Mouse (Mus musculus) hindbrain, embryonic 11.5 days (tissue): ENCODE data around the gene Tmem116. TPM values are rescaled to one million over a fixed set of nuclear protein-coding genes. Genes with fewer than 3 reads are reported as not detected.

Experiments used
- ATAC-seq: fragments of 200-750 bp; cut with Nextera tagmentation; 2 replicates; pipeline ENCODE4 v1.8.0; 2017; ENCODE audit warnings: mild to moderate bottlenecking, moderate TSS enrichment, moderate library complexity; ENCODE audit not compliant: low FRiP score
- DNase-seq: peaks from one replicate; pipeline ENCODE4 v3.0.0-alpha.2; 2015; ENCODE audit warnings: low spot score
- H3K27ac ChIP-seq: fragments of 300-500 bp; sonication (generic); 2 replicates; pipeline ENCODE4 v1.5.1; 2014; ENCODE audit warnings: mild to moderate bottlenecking, low read depth, low read length
- H3K27me3 ChIP-seq: fragments of 300-500 bp; sonication (generic); 2 replicates; pipeline ENCODE4 v1.6.1; 2014; ENCODE audit warnings: mild to moderate bottlenecking, low read length, moderate library complexity, mixed read lengths; ENCODE audit not compliant: control insufficient read depth, insufficient read depth
- H3K36me3 ChIP-seq: fragments of 300-500 bp; sonication (generic); 2 replicates; pipeline ENCODE4 v1.6.1; 2014; ENCODE audit warnings: mild to moderate bottlenecking, low read length, moderate library complexity, mixed read lengths; ENCODE audit not compliant: control insufficient read depth, insufficient read depth
- H3K4me1 ChIP-seq: fragments of 300-500 bp; sonication (generic); replicated peaks from 2 replicates; pipeline ENCODE4 v1.6.1; 2014; ENCODE audit warnings: low read length, mixed read lengths; ENCODE audit not compliant: control insufficient read depth, insufficient read depth
- H3K4me2 ChIP-seq: fragments of 300-500 bp; sonication (generic); replicated peaks from 2 replicates; pipeline ENCODE4 v1.6.1; 2014; ENCODE audit warnings: mild to moderate bottlenecking, low read depth, low read length
- H3K4me3 ChIP-seq: fragments of 300-500 bp; sonication (generic); 2 replicates; pipeline ENCODE4 v1.5.1; 2014; ENCODE audit warnings: low read depth, low read length
- H3K9ac ChIP-seq: fragments of 300-500 bp; sonication (generic); 2 replicates; pipeline ENCODE4 v1.6.1; 2014; ENCODE audit warnings: low read depth, low read length
- H3K9me3 ChIP-seq: fragments of 300-500 bp; sonication (generic); 2 replicates; pipeline ENCODE4 v1.6.1; 2016; ENCODE audit warnings: low read length; ENCODE audit not compliant: control insufficient read depth
- WGBS: fragments of 180-500 bp; shearing (Covaris S2); extraction: QIAGEN DNeasy Blood & Tissue Kit; methylation state at CpG from one replicate; pipeline ENCODE4 v1.1.7; 2014; 5-methylcytosine and 5-hydroxymethylcytosine counted together
- polyA plus RNA-seq: library from polyadenylated mRNA; unstranded; fragments of >200 nt; fragmentation: Nextera tagmentation; extraction: Ambion mirVana; gene quantifications from 2 replicates; pipeline ENCODE4 v1.2.1, GENCODE M21; 2014

Tmem116 gene
- polyA plus RNA-seq, 1 experiment from 2014 or later: 0.85 TPM

DNA sequence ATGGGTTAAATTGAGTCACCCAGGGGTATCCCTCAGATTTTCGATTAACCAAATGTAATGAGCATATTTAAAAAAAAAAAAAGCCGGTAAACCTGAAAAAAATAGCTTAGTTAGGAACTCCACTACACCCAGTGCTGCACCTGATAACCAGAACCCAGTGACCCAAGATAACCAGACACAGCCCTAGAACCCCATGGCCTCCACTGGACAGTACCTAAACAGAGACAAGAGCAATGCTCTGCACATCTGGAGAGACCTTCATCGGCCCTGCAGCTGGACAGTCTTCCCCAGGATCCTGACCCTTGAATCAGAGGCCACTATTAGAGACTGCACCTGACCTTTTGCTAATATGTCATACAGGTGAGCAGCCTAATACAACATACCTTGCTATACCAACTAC is 95.4 kb downstream of the Tmem116 start:
- Histone ChIP-seq H3K4me2 (no peak overlapping the region), H3K4me1 (peaks cover 4% of the 10 kb centered on the region; the same call in 1 of the 2 replicates), H3K9me3 (no peaks in the 10 kb centered on the region), H3K9ac (no peak overlapping the region), H3K36me3 (no peaks in the 10 kb centered on the region), H3K4me3 (no peak overlapping the region), H3K27me3 (no peaks in the 10 kb centered on the region), H3K27ac (no peak overlapping the region)
- no peak for DNase-seq
- no peak for ATAC-seq
- 86% methylated on average over 3 of the region's 3 CpGs for WGBS

GRCm38 (mm10) chr5:121549196-121549595 is 97.5 kb downstream of the Tmem116 start:
- Histone ChIP-seq H3K27ac (no peak overlapping the region), H3K36me3 (no peaks in the 10 kb centered on the region), H3K4me1 (peaks cover 3% of the 10 kb centered on the region; the same call in 1 of the 2 replicates), H3K4me2 (no peak overlapping the region), H3K4me3 (no peak overlapping the region), H3K27me3 (no peaks in the 10 kb centered on the region), H3K9ac (no peak overlapping the region), H3K9me3 (no peaks in the 10 kb centered on the region)
- DNase-seq: no peak
- 89% methylated on average over 7 of the region's 7 CpGs for WGBS
- ATAC-seq: no peak

DNA sequence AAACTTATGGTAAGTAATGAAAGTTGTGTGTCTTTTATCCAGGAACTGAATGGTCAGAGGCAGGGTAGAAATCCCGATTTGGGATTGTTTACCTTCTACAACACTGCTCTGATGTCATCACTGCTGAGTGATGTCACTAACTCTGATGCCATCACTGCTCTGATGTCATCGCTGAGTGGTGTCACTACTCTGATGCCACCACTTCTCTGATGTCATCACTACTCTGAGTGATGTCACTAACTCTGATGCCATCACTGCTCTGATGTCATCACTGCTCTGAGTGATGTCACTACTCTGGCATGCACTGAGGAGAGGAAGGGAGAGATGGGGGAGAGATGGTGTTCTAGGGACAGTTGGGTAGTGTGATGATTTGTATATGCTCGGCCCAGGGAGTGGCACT is 110.7 kb downstream of the Tmem116 start:
- WGBS: 91% methylated on average over 3 of the region's 3 CpGs

DNA sequence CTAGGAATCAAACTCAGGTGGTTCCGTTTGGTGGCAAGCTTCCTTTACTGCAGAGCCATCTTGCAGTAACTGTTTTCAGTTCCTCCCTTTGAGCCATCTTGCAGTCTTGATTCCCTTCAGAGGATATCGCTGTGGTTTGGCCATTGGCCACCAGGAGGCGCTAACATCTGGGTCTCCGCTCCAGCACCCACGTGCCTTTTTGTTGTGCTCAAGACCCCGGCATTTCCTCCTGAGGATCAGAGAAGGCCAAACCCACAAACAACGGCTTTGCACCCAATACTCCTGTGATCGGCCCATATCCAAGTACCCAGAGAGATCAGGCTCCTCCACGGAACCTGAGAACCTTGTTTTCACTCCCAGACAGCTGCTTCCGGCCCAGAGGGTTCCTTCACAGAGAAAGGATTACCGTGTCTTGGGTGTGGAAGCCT is 112.8 kb downstream of the Tmem116 start:
- H3K27me3 ChIP-seq: no peaks in the 10 kb centered on the region
- no peak overlapping the region for H3K4me3 ChIP-seq
- H3K4me1 ChIP-seq: no peaks in the 10 kb centered on the region
- no peak overlapping the region for H3K27ac ChIP-seq
- H3K9me3 ChIP-seq: no peaks in the 10 kb centered on the region
- ATAC-seq (no peak), DNase-seq (peak; percentile 95)
- peak overlapping the region; percentile 44; the same call in 1 of the 2 replicates for H3K9ac ChIP-seq
- WGBS: 16% methylated on average over 11 of the region's 11 CpGs
- no peaks in the 10 kb centered on the region for H3K36me3 ChIP-seq
- H3K4me2 ChIP-seq: no peak overlapping the region

More for the DNA sequence above, 110.7 kb downstream of the Tmem116 start:
- Histone ChIP-seq H3K9ac (no peak overlapping the region), H3K4me1 (no peaks in the 10 kb centered on the region), H3K4me2 (no peak overlapping the region), H3K36me3 (no peaks in the 10 kb centered on the region), H3K27me3 (no peaks in the 10 kb centered on the region), H3K4me3 (no peak overlapping the region), H3K9me3 (no peaks in the 10 kb centered on the region), H3K27ac (no peak overlapping the region)
- ATAC-seq (no peak), DNase-seq (no peak)

- Histone ChIP-seq H3K27me3 (no peaks in the 10 kb centered on the region), H3K4me2 (no peak overlapping the region), H3K36me3 (no peaks in the 10 kb centered on the region), H3K4me1 (no peaks in the 10 kb centered on the region), H3K9me3 (no peaks in the 10 kb centered on the region), H3K4me3 (no peak overlapping the region), H3K27ac (no peak overlapping the region), H3K9ac (no peak overlapping the region)
- 92% methylated on average over 16 of the region's 16 CpGs for WGBS
- ATAC-seq (no peak), DNase-seq (no peak)
Measured at GRCm38 (mm10) chr5:121566035-121566681, 114.5 kb downstream of the Tmem116 start.

- Histone ChIP-seq H3K27ac (no peak overlapping the region), H3K4me2 (no peak overlapping the region), H3K36me3 (no peaks in the 10 kb centered on the region), H3K4me3 (no peak overlapping the region), H3K9me3 (no peaks in the 10 kb centered on the region), H3K27me3 (no peaks in the 10 kb centered on the region), H3K4me1 (no peaks in the 10 kb centered on the region), H3K9ac (no peak overlapping the region)
- no peak for DNase-seq
- ATAC-seq: no peak
- WGBS: 89% methylated on average over 9 of the region's 9 CpGs
Measured at GRCm38 (mm10) chr5:121569881-121570420, 118.3 kb downstream of the Tmem116 start.

GRCm38 (mm10) chr5:121570787-121571186 is 119.1 kb downstream of the Tmem116 start:
- DNase-seq: no peak
- Histone ChIP-seq H3K9ac (no peak overlapping the region), H3K27ac (no peak overlapping the region), H3K4me1 (no peaks in the 10 kb centered on the region), H3K4me3 (no peak overlapping the region), H3K9me3 (no peaks in the 10 kb centered on the region), H3K4me2 (no peak overlapping the region), H3K27me3 (no peaks in the 10 kb centered on the region), H3K36me3 (no peaks in the 10 kb centered on the region)
- 96% methylated on average over 1 of the region's 1 CpGs for WGBS
- ATAC-seq: no peak

Other genes with a start within 250 kb of the Tmem116 start
- 619 and 657 TPM in 2 replicates for gene Rpl6, start 247.4 kb upstream of the Tmem116 start, polyA plus RNA-seq
- 11.6 and 15.5 TPM in 2 replicates for gene Hectd4, start 231.7 kb upstream of the Tmem116 start, polyA plus RNA-seq
- 76.7 and 84.7 TPM in 2 replicates for gene Trafd1, start 66.3 kb upstream of the Tmem116 start, polyA plus RNA-seq
- gene Naa25, start 54.0 kb upstream of the Tmem116 start, polyA plus RNA-seq: 48.9 and 53.3 TPM in 2 replicates
- 111 and 113 TPM in 2 replicates for gene Erp29, start 613 bp downstream of the Tmem116 start, polyA plus RNA-seq
- not detected in 2 replicates for gene Adam1b, start 51.5 kb downstream of the Tmem116 start, polyA plus RNA-seq
- gene Adam1a, start 93.6 kb downstream of the Tmem116 start, polyA plus RNA-seq: 2.1 and 3.8 TPM in 2 replicates
- not detected in 2 replicates for gene Gm42878, start 93.6 kb downstream of the Tmem116 start, polyA plus RNA-seq
- gene Mapkapk5, start 94.0 kb downstream of the Tmem116 start, polyA plus RNA-seq: 61.8 and 66.5 TPM in 2 replicates
- gene Aldh2, start 141.9 kb downstream of the Tmem116 start, polyA plus RNA-seq: 36.0 and 63.3 TPM in 2 replicates
- 1.8 and 2.8 TPM in 2 replicates for gene Acad12, start 167.0 kb downstream of the Tmem116 start, polyA plus RNA-seq
- gene Acad10, start 208.6 kb downstream of the Tmem116 start, polyA plus RNA-seq: 2.1 and 2.5 TPM in 2 replicates
- 36.8 and 38.8 TPM in 2 replicates for gene Brap, start 208.7 kb downstream of the Tmem116 start, polyA plus RNA-seq